Mouse (Mus musculus): ENCODE results near the gene Kank1. TPM values are rescaled to one million over a fixed set of nuclear protein-coding genes. Genes with fewer than 3 reads are reported as not detected.

The Kank1 gene
- polyA plus RNA-seq, 1 experiment from 2014 or later: 18.4 TPM

- Histone ChIP-seq H3K9ac (ENCODE audit: low read depth, low read length) (no peak overlapping the region), H3K4me1 (replicated peaks; ENCODE audit: insufficient read depth, low read length) (no peaks in the 10 kb centered on the region), H3K36me3 (ENCODE audit: insufficient read depth, low read length) (no peaks in the 10 kb centered on the region), H3K27ac (no peak overlapping the region), H3K4me3 (replicated peaks; ENCODE audit: low read depth, low read length) (no peak overlapping the region), H3K9me3 (replicated peaks; ENCODE audit: low read length) (no peaks in the 10 kb centered on the region), H3K27me3 (ENCODE audit: insufficient read depth, low read length) (0 out of 2 replicates have a peak, but pooled peaks cover 3% of the 10 kb centered on the region), H3K4me2 (ENCODE audit: low read length) (no peak overlapping the region)
- DNase-seq (ENCODE audit: low spot score): no peak
- 56% methylated on average over 10 of the region's 10 CpGs for WGBS
- no peak for TF ChIP-seq CTCF (IDR thresholded peaks at IDR 0.05; ENCODE audit: low read depth)
- no peak for ATAC-seq (replicated peaks; ENCODE audit: low FRiP score, low read depth)
Measured at GRCm38 (mm10) chr19:25232032-25232431, 4.7 kb upstream of the Kank1 start.

DNA sequence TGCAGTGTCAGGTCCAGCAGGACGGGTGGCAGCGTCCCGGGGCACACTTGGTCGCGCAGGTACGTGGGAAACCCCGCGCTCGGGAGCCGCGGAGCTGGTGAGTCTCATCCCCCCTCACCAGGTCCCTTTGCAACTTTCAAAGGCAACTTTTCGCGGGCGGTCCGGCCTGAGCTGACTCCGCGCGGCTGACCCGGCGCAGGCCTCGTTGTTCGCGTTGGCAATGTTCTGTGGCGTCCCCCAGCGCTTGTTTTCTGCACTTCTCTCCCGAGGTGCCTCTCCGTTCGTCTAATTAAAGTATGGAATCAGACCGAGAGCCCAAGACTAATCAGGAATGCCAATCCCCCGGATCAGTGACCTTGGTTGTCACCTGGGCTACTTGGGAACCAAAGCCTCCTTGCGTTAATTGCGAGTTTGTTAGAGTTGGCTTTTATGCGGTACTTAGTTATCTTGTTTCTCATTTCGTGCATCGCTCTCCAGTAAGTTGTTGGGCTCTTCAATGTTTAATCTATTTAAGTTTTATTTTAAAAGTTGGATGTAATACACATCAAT, 791 bp downstream of the Kank1 start:
- H3K4me1 ChIP-seq (replicated peaks; ENCODE audit: insufficient read depth, low read length): 0 out of 2 replicates have a peak, but pooled peaks cover 5% of the 10 kb centered on the region
- 0 out of 2 replicates have a peak, but pooled peaks cover 3% of the 10 kb centered on the region for H3K27me3 ChIP-seq (ENCODE audit: insufficient read depth, low read length)
- peak overlapping the region; percentile 84 for H3K27ac ChIP-seq
- 1% methylated on average over 34 of the region's 35 CpGs for WGBS
- peak overlapping the region; percentile 61 for H3K9ac ChIP-seq (ENCODE audit: low read depth, low read length)
- no peaks in the 10 kb centered on the region for H3K36me3 ChIP-seq (ENCODE audit: insufficient read depth, low read length)
- no peaks in the 10 kb centered on the region for H3K9me3 ChIP-seq (replicated peaks; ENCODE audit: low read length)
- peak; percentile 74 for DNase-seq (ENCODE audit: low spot score)
- H3K4me3 ChIP-seq (replicated peaks; ENCODE audit: low read depth, low read length): peak overlapping the region; percentile 63
- peak; percentile 60 for ATAC-seq (replicated peaks; ENCODE audit: low FRiP score, low read depth)
- peak overlapping the region; percentile 95 for H3K4me2 ChIP-seq (ENCODE audit: low read length)
- TF ChIP-seq CTCF (IDR thresholded peaks at IDR 0.05; ENCODE audit: low read depth): peak; percentile 50

DNA sequence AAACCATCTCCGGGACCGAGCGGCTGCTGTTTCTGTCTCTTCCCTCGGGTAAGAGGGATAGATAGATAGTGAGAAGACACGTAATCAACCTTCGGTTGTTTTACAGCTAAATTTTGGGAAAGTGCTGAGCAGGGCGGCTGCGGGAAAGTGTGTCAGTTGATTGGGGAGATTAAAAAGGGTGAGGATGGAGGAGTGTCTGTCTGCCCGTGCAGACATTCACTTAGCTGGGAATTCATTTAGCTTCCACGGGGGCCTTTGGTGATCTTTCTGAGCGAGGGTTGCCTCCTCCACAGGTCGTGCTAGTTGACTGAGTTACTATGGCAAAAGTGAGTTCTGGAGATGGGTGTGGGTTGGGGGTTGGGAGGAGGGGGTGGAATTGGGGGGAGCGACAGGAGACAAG, 1.3 kb downstream of the Kank1 start:
- no peak for TF ChIP-seq CTCF (IDR thresholded peaks at IDR 0.05; ENCODE audit: low read depth)
- 0 out of 2 replicates have a peak, but pooled peaks cover 3% of the 10 kb centered on the region for H3K27me3 ChIP-seq (ENCODE audit: insufficient read depth, low read length)
- DNase-seq (ENCODE audit: low spot score) (peak; percentile 21), ATAC-seq (replicated peaks; ENCODE audit: low FRiP score, low read depth) (no peak)
- H3K9me3 ChIP-seq (replicated peaks; ENCODE audit: low read length): no peaks in the 10 kb centered on the region
- H3K27ac ChIP-seq: no peak overlapping the region; the same call in 1 of the 2 replicates
- 0 out of 2 replicates have a peak, but pooled peaks cover 5% of the 10 kb centered on the region for H3K4me1 ChIP-seq (replicated peaks; ENCODE audit: insufficient read depth, low read length)
- WGBS: 6% methylated on average over 13 of the region's 13 CpGs
- H3K4me3 ChIP-seq (replicated peaks; ENCODE audit: low read depth, low read length): peak overlapping the region; percentile 63
- no peaks in the 10 kb centered on the region for H3K36me3 ChIP-seq (ENCODE audit: insufficient read depth, low read length)
- H3K4me2 ChIP-seq (ENCODE audit: low read length): peak overlapping the region; percentile 95
- peak overlapping the region; percentile 61; the same call in 1 of the 2 replicates for H3K9ac ChIP-seq (ENCODE audit: low read depth, low read length)

- DNase-seq (ENCODE audit: low spot score): no peak
Measured at GRCm38 (mm10) chr19:25243566-25243965, 6.8 kb downstream of the Kank1 start.

DNA sequence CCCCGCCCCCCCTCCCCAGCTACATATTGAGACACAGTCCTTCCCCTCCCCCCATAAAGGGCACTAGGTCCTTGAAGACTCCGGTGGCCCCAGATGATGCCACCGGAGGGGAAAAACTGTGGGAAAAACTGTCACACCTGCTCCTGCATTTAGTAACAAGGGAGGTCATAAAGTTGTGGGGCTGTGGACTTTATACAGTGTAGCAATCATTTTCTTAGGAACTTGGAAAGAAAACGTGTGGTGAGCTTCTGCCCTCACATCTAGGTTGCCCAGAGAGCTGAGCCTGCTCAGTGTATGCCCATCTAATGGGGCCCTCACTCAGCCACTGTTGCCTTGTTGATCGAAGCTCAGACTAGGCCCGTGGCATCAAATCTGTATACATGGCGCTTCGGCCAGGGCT, 9.3 kb downstream of the Kank1 start:
- Histone ChIP-seq H3K9ac (ENCODE audit: low read depth, low read length) (no peak overlapping the region), H3K4me1 (replicated peaks; ENCODE audit: insufficient read depth, low read length) (no peaks in the 10 kb centered on the region; the same call in 1 of the 2 replicates), H3K4me2 (ENCODE audit: low read length) (no peak overlapping the region), H3K27me3 (ENCODE audit: insufficient read depth, low read length) (no peaks in the 10 kb centered on the region), H3K36me3 (ENCODE audit: insufficient read depth, low read length) (no peaks in the 10 kb centered on the region), H3K9me3 (replicated peaks; ENCODE audit: low read length) (no peaks in the 10 kb centered on the region), H3K27ac (no peak overlapping the region), H3K4me3 (replicated peaks; ENCODE audit: low read depth, low read length) (no peak overlapping the region)
- TF ChIP-seq CTCF (IDR thresholded peaks at IDR 0.05; ENCODE audit: low read depth): no peak
- ATAC-seq (replicated peaks; ENCODE audit: low FRiP score, low read depth) (no peak), DNase-seq (ENCODE audit: low spot score) (no peak)
- WGBS: 89% methylated on average over 8 of the region's 8 CpGs

More at GRCm38 (mm10) chr19:25243566-25243965, 6.8 kb downstream of the Kank1 start:
- Histone ChIP-seq H3K27me3 (ENCODE audit: insufficient read depth, low read length) (no peaks in the 10 kb centered on the region), H3K4me1 (replicated peaks; ENCODE audit: insufficient read depth, low read length) (no peaks in the 10 kb centered on the region), H3K36me3 (ENCODE audit: insufficient read depth, low read length) (no peaks in the 10 kb centered on the region), H3K4me3 (replicated peaks; ENCODE audit: low read depth, low read length) (no peak overlapping the region), H3K4me2 (ENCODE audit: low read length) (no peak overlapping the region), H3K27ac (no peak overlapping the region), H3K9ac (ENCODE audit: low read depth, low read length) (no peak overlapping the region), H3K9me3 (replicated peaks; ENCODE audit: low read length) (no peaks in the 10 kb centered on the region)
- no peak for TF ChIP-seq CTCF (IDR thresholded peaks at IDR 0.05; ENCODE audit: low read depth)
- WGBS: 62% methylated on average over 4 of the region's 4 CpGs
- ATAC-seq (replicated peaks; ENCODE audit: low FRiP score, low read depth): no peak

DNA sequence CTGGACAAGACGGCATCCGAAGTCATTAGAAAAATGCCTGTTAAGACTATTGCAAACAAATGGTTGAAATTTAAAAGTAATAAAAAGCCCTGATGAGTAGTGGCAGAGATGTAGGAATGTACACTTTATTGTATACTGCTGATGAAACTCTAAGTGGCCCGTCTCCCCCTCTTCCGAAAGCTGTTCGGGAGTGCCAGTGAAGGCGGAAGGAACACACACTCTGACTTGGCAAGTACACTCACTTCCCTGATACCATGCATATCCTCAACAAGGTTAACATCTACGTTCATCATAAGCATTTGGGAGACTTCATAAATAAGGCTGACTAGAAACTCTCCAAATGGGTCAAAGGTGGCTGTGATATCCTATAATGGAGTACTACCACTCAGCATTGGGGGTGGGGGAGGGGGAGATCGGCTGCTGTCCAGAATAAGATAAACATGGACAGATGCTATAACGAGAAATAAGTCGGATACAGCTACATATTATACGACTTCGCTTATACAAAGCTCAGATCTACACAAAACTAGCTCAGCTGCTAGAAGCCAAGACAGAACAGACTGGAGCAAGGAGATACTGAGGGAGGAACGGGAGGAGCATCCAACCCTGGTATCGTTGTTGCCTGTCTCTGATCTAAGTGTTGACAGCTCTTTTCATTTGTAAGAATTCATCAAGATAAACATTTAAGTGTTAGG, 11.2 kb downstream of the Kank1 start:
- no peak for TF ChIP-seq CTCF (IDR thresholded peaks at IDR 0.05; ENCODE audit: low read depth)
- no peaks in the 10 kb centered on the region for H3K9me3 ChIP-seq (replicated peaks; ENCODE audit: low read length)
- no peaks in the 10 kb centered on the region for H3K27me3 ChIP-seq (ENCODE audit: insufficient read depth, low read length)
- 81% methylated on average over 14 of the region's 14 CpGs for WGBS
- DNase-seq (ENCODE audit: low spot score): no peak
- no peaks in the 10 kb centered on the region; the same call in 1 of the 2 replicates for H3K4me1 ChIP-seq (replicated peaks; ENCODE audit: insufficient read depth, low read length)
- ATAC-seq (replicated peaks; ENCODE audit: low FRiP score, low read depth): no peak
- no peak overlapping the region for H3K4me2 ChIP-seq (ENCODE audit: low read length)
- no peak overlapping the region for H3K27ac ChIP-seq
- no peak overlapping the region for H3K9ac ChIP-seq (ENCODE audit: low read depth, low read length)
- H3K4me3 ChIP-seq (replicated peaks; ENCODE audit: low read depth, low read length): no peak overlapping the region
- H3K36me3 ChIP-seq (ENCODE audit: insufficient read depth, low read length): no peaks in the 10 kb centered on the region
